Mouse (Mus musculus) cortical plate, adult 2 months (tissue): ENCODE measurements around the gene Col3a1. TPM values are rescaled to one million over a fixed set of nuclear protein-coding genes. Genes with fewer than 3 reads are reported as not detected.

Experiments
- H3K27ac ChIP-seq: fragments of 200-500 bp; 2 replicates; pipeline ENCODE4 v1.5.1; 2012; ENCODE audit warnings: low read length, control low read depth, inconsistent platforms; ENCODE audit not compliant: insufficient read depth
- H3K4me1 ChIP-seq: fragments of 200-500 bp; 2 replicates; pipeline ENCODE4 v1.6.1; 2011; ENCODE audit warnings: low read length; ENCODE audit not compliant: control insufficient read depth, insufficient read depth
- H3K4me3 ChIP-seq: fragments of 200-500 bp; 2 replicates; pipeline ENCODE4 v1.5.1; 2011; ENCODE audit warnings: mild to moderate bottlenecking, low read length, control low read depth; ENCODE audit not compliant: insufficient read depth
- CTCF ChIP-seq: fragments of 200-500 bp; IDR thresholded peaks from 2 replicates; pipeline ENCODE4 v1.5.1; 2011; ENCODE audit warnings: mild to moderate bottlenecking, control low read depth, low read length; ENCODE audit not compliant: insufficient read depth; ENCODE audit errors: extremely low read depth
- POLR2A ChIP-seq: fragments of 200-500 bp; IDR thresholded peaks from 2 replicates; pipeline ENCODE4 v1.6.1; 2011; ENCODE audit warnings: mild to moderate bottlenecking, low read length, control low read depth; ENCODE audit not compliant: insufficient read depth; ENCODE audit errors: extremely low read depth
- polyA plus RNA-seq: library from polyadenylated mRNA; depleted of rRNA; stranded (reverse); fragments of >200 nt; gene quantifications from 2 replicates; pipeline ENCODE4 v1.2.3, GENCODE M21; 2012

The Col3a1 gene
- polyA plus RNA-seq, 1 experiment = 2.2 TPM

GRCm38 (mm10) chr1:45313696-45314295 is 2.5 kb downstream of the Col3a1 start:
- TF ChIP-seq CTCF = peak; percentile 39; the same call in 1 of the 2 replicates
- no peak for TF ChIP-seq POLR2A
- no peak overlapping the region for H3K27ac ChIP-seq
- H3K4me3 ChIP-seq = no peak overlapping the region
- no peaks in the 10 kb centered on the region for H3K4me1 ChIP-seq

DNA sequence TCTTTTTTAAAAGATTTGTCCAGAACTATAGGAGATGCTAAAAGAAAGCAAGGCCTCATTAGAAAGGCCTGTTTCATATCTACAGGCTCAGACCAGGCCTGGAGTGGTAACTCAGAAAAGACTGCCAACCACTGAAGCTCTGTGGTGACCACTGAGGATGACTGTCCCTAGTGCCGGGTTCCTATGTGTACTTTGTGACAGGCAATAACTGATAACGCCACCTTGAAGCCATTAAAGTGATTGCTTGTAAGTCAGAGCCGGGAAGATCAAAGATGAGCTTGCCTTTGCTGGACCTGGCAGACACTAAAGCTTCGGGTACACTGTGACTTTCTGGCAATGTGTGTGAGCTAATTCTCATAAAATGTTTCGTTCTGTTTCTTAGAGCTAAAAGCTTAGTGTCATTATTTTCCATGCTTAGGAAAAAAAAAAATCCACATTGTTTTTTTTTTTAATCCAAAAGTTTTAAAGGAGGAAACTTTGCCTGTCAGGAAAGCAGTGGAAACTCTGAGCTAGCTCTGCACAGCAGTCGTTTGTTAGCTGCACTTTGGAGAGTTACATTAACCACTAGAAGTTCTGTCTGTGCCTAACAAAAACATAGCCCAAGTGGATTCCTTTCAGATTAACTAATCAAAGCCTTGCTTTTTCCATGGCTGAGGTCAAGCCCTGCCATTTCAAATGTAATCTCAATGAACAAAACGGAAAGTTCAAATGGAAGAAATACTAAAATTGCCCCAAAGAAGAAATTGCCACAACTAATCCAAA is 4.6 kb downstream of the Col3a1 start:
- no peak for TF ChIP-seq POLR2A
- no peak for TF ChIP-seq CTCF
- Histone ChIP-seq H3K4me1 (no peaks in the 10 kb centered on the region), H3K4me3 (no peak overlapping the region)

DNA sequence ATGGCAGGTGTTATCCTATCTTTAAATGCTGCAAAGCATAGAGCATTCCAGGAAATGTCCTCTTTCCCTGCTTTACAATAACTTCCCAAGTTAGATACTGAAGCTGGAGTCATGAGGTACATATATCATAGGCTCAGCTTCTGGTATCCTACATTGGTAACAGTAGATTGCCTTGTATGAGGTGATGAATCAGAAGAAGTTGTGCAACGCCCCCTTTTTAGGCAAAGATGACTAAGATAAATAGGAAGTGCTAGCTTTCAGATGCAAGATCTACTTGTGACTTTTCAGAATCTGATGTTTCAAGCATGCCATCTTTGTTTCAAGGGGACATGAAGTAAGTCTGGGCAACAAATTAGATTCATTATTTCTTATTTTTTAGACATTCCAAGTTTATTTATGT is 6.9 kb downstream of the Col3a1 start:
- no peak for TF ChIP-seq CTCF
- TF ChIP-seq POLR2A = no peak
- H3K27ac ChIP-seq = no peak overlapping the region
- H3K4me1 ChIP-seq = no peaks in the 10 kb centered on the region
- no peak overlapping the region for H3K4me3 ChIP-seq

More for the DNA sequence above, 4.6 kb downstream of the Col3a1 start:
- H3K27ac ChIP-seq = no peak overlapping the region

- Histone ChIP-seq H3K4me1 (no peaks in the 10 kb centered on the region), H3K27ac (no peak overlapping the region), H3K4me3 (no peak overlapping the region)
- TF ChIP-seq POLR2A (no peak), CTCF (no peak)
Observed at GRCm38 (mm10) chr1:45320861-45321260, 9.5 kb downstream of the Col3a1 start.

GRCm38 (mm10) chr1:45329149-45329548 is 17.8 kb downstream of the Col3a1 start:
- Histone ChIP-seq H3K4me1 (no peaks in the 10 kb centered on the region), H3K4me3 (no peak overlapping the region), H3K27ac (no peak overlapping the region)
- no peak for TF ChIP-seq CTCF
- TF ChIP-seq POLR2A = no peak

DNA sequence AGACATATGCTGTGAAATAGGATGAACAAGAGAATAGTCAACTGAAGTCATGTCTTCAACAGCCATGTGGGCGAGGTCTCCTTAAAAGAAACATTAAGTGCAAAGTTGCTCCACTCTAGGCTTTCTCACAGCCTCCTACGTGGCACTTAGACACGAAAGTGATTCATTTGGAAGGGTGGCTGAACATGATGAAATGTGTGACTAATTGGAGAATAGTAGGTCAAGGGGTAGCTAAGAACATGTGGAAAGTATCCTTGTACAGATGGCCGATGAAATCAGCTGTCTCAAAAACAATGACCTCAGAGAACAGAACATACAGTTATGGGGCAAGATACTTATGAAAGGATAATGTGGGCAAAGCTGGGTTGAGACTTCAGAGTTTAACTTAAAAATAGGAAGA is 44.6 kb downstream of the Col3a1 start:
- Histone ChIP-seq H3K4me1 (no peaks in the 10 kb centered on the region), H3K27ac (no peak overlapping the region), H3K4me3 (no peak overlapping the region)
- TF ChIP-seq POLR2A (no peak), CTCF (no peak)

DNA sequence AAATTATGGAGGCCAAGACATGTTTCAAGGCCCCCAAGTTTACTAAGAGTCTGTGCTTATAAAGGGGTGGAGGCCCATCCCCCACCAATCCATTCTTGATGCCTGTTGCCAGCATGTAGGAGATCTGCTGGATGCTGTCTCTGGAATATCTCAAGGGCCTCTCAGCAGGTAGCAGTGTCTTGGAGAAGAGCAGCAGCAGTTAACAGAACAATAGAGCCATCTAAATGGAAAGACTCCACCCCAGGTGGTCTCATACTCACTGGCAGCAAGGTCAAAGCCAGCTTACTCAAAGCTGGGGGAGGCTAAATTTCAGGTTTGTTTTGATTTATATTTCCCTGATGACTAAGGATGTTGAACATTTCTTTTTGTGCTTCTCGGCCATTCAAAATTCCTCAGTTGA is 46.7 kb downstream of the Col3a1 start:
- Histone ChIP-seq H3K27ac (no peak overlapping the region), H3K4me3 (no peak overlapping the region), H3K4me1 (no peaks in the 10 kb centered on the region)
- TF ChIP-seq CTCF = no peak
- TF ChIP-seq POLR2A = no peak

DNA sequence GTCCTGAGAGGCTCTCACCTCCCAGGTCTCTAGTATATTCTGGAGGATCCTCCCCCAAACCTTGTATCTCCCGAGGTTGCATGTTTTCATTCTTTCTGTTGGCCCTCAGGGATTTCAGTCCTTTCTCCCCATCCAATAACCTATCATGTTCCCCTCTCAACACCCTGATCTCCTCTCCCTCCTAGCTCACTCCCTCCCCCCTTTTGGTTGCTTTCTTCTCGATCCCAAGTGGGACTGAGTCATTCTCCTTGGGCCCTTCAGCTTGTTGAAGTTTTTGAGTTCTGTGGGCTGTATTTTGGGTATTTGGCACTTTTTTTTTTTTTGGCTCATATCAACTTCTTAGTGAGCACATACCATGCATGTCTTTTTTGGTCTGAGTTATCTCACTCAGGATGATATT is 47.8 kb downstream of the Col3a1 start:
- TF ChIP-seq CTCF (no peak), POLR2A (no peak)
- H3K4me1 ChIP-seq = no peaks in the 10 kb centered on the region
- no peak overlapping the region for H3K27ac ChIP-seq
- H3K4me3 ChIP-seq = no peak overlapping the region

GRCm38 (mm10) chr1:45359673-45360072 is 48.3 kb downstream of the Col3a1 start:
- TF ChIP-seq POLR2A = no peak
- no peak for TF ChIP-seq CTCF
- Histone ChIP-seq H3K4me3 (no peak overlapping the region), H3K27ac (no peak overlapping the region), H3K4me1 (no peaks in the 10 kb centered on the region)

DNA sequence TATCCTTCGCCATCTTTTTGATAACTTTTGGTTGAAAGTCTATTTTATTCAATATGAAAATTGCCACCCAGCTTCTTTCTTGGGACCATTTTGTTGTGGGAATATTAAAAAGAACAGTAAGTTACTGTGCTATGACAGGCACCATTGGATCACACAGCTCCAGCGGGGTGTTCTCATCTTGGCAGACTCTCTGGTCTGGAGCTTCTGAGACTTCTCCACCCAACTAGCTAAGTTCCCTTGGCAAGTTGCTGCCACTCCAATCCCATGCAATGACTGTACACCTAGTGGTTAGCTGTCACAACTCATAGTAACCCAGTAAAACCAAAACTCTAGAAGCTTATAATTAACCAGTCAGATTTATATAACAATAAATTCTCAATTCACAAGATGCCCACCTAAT is 51.9 kb downstream of the Col3a1 start:
- Histone ChIP-seq H3K27ac (no peak overlapping the region), H3K4me1 (no peaks in the 10 kb centered on the region), H3K4me3 (no peak overlapping the region)
- TF ChIP-seq CTCF = no peak
- TF ChIP-seq POLR2A = no peak
